Mouse (Mus musculus): ENCODE results near the gene Mael.

Gene Mael

GRCm38 (mm10) chr1:166209371-166209770 lies 29.2 kb downstream of the Mael start:
- DNase-seq (ENCODE audit: low spot score in 2 of 2), result no peak

DNA sequence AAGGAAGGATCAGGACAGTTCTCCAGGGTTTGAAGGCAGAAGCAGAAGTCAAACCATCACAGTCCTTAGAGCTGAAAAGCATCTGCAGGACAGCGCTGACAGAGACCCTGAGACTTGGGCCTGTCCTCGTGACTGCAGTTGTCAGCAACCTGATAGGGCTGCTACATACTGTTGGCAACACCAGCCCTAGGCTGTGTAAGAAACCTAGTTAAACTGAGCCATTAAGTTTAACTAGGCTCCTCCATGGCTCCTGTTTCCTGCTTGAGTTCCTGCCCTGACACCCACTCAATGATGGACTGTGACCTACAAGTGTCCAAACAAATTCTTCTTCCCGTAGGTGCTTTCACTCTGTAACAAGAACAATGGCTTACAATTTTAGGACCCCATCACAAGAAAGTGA lies 33.4 kb downstream of the Mael start:
- DNase-seq (ENCODE audit: low spot score in 2 of 2), result no peak

DNA sequence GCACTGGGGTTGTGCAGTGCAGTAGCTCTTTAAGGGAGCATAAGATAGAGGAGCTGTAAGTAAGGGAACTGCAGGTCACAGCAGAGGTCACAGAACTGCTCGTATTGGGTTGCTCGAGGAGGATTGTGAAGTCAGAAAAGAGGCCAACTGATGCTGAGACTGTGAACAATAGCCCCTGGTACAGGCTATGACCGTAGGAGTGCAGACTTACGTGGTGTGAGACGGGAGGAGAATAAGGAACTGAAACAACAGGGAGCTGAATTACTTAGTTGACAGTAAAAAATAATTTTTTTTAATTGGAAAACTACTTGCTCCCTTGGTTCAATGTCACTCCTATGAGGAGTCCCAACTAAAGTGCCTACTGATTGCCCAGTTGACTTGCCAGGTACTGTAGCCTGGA lies 34.4 kb downstream of the Mael start:
- DNase-seq (ENCODE audit: low spot score in 2 of 2), result no peak

DNA sequence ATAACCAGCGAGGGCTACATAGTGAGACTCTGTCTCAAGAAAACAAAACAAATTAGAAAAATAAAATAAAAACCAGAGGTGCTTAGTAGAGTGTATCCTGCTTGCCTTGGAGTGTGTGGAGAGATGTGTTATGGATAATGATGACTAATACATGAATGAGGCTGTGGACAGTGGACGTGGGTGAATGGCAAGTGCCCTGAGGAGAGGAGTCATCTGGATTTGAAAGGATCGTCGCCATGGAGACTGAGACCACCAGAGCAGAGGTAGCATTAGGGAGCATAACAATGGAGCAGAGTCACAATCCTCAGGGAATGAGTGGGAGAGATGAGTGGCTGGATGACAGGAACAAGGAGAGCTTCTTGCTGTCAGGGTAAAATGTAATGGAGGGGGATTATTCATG lies 48.7 kb downstream of the Mael start:
- no peak for DNase-seq (ENCODE audit: low spot score in 2 of 2)

DNA sequence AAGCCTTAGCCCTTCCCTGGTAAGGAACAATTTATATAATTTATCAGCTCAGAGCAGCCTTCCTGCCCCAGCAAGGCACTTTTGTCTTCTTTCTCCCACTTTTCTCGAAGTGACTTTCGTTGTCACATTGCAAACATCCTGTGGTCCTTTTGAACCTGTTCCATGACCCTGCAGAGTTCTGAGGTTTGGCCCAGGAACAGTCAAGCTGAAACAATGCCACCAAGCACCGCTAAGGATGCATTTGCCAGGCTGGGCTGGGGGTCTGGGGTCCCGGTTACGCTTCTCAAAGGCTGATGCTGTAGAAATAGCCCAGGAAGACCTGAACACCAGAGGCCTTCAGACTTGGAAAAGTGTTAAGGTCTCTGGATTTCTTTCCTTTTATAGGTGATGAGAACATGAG lies 53.2 kb downstream of the Mael start:
- no peak for DNase-seq (ENCODE audit: low spot score in 2 of 2)

GRCm38 (mm10) chr1:166184391-166185229 lies 53.9 kb downstream of the Mael start:
- no peak for DNase-seq (ENCODE audit: low spot score in 2 of 2)

DNA sequence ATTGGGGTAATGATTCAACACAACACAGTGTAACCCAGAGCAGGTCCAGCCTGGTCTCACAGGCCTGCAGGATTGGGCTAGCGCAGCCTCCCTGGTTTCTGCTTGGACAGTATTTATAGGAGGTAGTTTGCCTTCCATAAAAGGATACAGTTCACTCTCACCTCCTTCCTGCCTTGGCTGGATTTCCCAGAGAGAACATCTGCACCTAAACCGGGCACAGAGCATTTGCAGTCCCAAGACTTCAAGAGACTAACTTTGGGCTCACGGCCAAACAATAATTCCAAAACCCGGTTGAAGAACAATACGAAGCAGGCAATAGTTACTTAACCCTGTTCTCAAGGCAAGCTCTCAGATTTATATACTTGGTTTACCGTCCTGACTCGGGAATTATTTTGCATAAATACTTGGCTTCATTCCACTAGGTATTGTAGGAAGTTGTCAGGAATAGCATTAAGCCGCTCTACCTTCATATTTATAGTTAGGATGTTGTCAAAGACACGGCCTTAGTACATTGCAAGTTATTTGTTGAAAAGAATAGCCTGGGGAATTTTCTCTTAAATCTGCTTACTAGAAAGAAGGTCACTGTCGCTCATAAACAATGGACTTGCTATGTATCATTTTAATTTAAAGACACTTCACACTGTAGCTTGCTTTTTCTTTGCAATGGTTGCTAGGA lies 55.5 kb downstream of the Mael start:
- no peak for DNase-seq (ENCODE audit: low spot score in 2 of 2)

- no peak for DNase-seq (ENCODE audit: low spot score in 2 of 2)
Observed at GRCm38 (mm10) chr1:166181510-166181909, 57.0 kb downstream of the Mael start.

- peak in 1 of 2 experiments; percentile 55 for DNase-seq (ENCODE audit: low spot score in 2 of 2)
Observed at GRCm38 (mm10) chr1:166173621-166174020, 64.9 kb downstream of the Mael start.

GRCm38 (mm10) chr1:166172992-166173391 lies 65.6 kb downstream of the Mael start:
- DNase-seq (ENCODE audit: low spot score in 2 of 2), result peak; percentile 4 to 34

DNA sequence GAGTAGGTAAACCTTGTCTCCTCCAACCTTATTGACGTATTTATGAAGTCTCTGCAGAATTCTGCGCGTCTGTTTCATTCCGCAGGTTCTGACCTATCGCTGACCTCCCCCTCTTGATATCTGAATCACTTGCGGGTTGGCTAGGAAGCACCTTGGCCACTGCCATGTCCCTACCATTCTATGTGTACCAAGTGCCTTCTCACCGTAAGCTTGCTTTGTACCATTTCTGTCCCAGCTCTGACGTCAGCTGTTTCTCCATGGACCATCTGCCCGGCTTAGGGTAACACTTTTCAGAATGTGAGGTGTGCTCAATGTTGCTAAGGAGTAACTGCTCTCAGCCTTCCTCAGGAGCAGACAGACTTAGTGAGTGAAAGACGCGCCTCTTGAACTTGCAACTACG lies 67.7 kb downstream of the Mael start:
- peak in 1 of 2 experiments; percentile 44 for DNase-seq (ENCODE audit: low spot score in 2 of 2)

DNA sequence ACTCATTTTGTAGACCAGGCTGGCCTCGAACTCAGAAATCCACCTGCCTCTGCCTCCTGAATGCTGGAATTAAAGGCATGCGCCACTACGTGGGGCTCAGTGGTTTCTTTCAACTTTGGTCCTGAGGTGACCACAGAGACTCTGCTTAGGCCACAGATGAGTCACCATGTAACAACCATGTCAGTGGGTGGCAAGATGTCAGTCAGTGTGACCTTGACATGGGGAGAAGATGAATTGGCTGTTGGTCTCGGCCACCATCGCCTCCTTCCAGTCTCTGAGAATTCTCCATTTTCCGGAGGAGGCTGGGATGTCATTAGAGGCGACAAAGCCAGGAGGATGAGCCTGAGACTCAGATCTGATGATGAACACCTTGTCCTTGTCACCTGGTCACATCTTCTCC lies 68.8 kb downstream of the Mael start:
- no peak for DNase-seq (ENCODE audit: low spot score in 2 of 2)

GRCm38 (mm10) chr1:166168017-166168416 lies 70.5 kb downstream of the Mael start:
- DNase-seq (ENCODE audit: low spot score in 2 of 2), result no peak

DNA sequence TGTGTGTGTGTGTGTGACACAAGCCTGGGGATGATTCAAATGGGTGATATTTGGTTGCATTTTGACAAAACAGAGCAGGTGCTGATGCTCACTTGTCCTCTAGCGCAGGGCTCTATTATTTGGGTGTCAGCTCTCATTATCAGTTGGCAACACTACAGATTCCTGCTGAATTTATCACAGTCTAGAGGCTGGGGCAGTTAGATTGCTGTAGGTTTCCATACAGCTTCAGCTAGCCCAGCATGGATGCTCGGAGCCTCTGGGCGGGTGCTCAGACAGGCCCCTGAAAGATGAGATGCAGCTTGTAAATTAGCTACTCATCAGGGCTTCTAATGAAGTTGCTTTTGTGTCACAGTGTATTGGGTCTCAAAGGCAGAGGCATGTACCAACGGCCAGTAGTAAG lies 71.1 kb downstream of the Mael start:
- DNase-seq (ENCODE audit: low spot score in 2 of 2), result no peak

DNA sequence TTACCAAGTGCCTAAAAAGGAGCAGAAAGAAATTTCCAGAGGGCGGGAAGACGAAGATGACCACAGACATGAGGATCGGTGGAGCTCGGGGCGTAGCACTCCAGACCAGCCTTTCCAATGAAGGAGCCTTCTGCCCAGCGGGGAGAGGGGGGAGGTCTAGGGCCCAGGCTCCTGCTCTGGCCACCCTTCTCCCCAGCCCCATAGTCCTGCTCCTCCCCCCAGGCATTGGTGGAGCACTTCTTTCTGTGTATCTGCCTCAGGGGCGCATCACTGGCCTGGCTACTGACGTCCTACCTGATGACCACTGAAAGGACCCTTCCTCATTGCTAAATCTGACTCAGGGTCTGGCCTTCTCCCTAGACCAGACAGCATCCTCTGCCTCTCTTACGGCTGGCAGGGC lies 73.4 kb downstream of the Mael start:
- DNase-seq (ENCODE audit: low spot score in 2 of 2), result no peak

GRCm38 (mm10) chr1:166164580-166164979 lies 74.0 kb downstream of the Mael start:
- no peak for DNase-seq (ENCODE audit: low spot score in 2 of 2)

GRCm38 (mm10) chr1:166160569-166161445 lies 77.7 kb downstream of the Mael start:
- peak; percentile 29 to 81 for DNase-seq (ENCODE audit: low spot score in 2 of 2)

- DNase-seq (ENCODE audit: low spot score in 2 of 2), result no peak
Observed at GRCm38 (mm10) chr1:166160111-166160510, 78.4 kb downstream of the Mael start.

DNA sequence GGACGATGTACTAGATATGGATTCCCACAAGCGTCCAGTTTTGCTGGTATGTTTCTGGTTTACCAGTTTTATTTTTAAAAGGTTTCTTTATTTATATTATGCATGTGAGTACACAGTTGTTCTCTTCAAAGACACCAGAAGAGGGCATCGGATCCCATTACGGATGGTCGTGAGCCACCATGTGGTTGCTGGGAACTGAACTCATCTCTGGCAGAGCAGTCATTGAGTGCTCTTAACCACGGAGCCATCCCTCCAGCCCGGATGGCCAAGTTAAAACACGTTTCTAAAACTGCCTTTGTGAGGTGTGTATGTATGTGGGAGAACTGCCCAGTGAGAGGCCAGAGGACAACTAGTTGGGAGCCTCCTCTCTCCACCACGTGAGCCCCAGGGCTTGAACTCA lies 79.9 kb downstream of the Mael start:
- no peak for DNase-seq (ENCODE audit: low spot score in 2 of 2)

GRCm38 (mm10) chr1:166157712-166158111 lies 80.8 kb downstream of the Mael start:
- no peak for DNase-seq (ENCODE audit: low spot score in 2 of 2)

GRCm38 (mm10) chr1:166155113-166155494 lies 83.4 kb downstream of the Mael start:
- DNase-seq (ENCODE audit: low spot score in 2 of 2), result no peak
